Mouse (Mus musculus): Measurements from ENCODE around the gene Trp53tg5. TPM values are rescaled to one million over a fixed set of nuclear protein-coding genes. Genes with fewer than 3 reads are reported as not detected.

Trp53tg5 gene
- total and polyA plus RNA-seq, 2 experiments from 2014 or later = not detected

- TF ChIP-seq EP300 (IDR thresholded peaks at IDR 0.05; ENCODE audit: low read depth) (no peak), CTCF (IDR thresholded peaks at IDR 0.05; ENCODE audit: low read depth) (no peak)
- no peaks in the 10 kb centered on the region for H3K9me3 ChIP-seq (replicated peaks; ENCODE audit: control insufficient read depth, low read length)
- DNase-seq (ENCODE audit: low spot score) (no peak), ATAC-seq (ENCODE audit: insufficient read depth, low read depth) (no peak)
- no peak overlapping the region for H3K27ac ChIP-seq (ENCODE audit: low read depth)
- no peak overlapping the region for H3K4me2 ChIP-seq (ENCODE audit: low read depth, low read length)
- peaks cover 6% of the 10 kb centered on the region; the same call in 1 of the 2 replicates for H3K27me3 ChIP-seq (ENCODE audit: control insufficient read depth, insufficient read depth, low read length)
- H3K4me1 ChIP-seq (ENCODE audit: control insufficient read depth, insufficient read depth) = no peaks in the 10 kb centered on the region
- no peak overlapping the region for H3K9ac ChIP-seq (replicated peaks; ENCODE audit: low read depth, low read length)
- 0 out of 2 replicates have a peak, but pooled peaks cover 6% of the 10 kb centered on the region for H3K36me3 ChIP-seq (replicated peaks; ENCODE audit: control insufficient read depth, insufficient read depth, low read length)
- WGBS = 78% methylated on average over 7 of the region's 7 CpGs
- no peak overlapping the region for H3K4me3 ChIP-seq (ENCODE audit: low read depth, low read length)
Observed at GRCm38 (mm10) chr2:164421306-164421705, 52.2 kb downstream of the Trp53tg5 start.

Other genes starting within 250 kb of the Trp53tg5 start
- not detected in 2 replicates for gene Svs2, start 235.3 kb downstream of the Trp53tg5 start, total RNA-seq (2014; rRNA removed; ENCODE audit: low replicate concordance)
- not detected in 2 replicates for gene Svs2, start 235.3 kb downstream of the Trp53tg5 start, polyA plus RNA-seq (2015; fragmentation: Nextera tagmentation; extraction: Ambion mirVana)
- gene Svs3b, start 217.1 kb downstream of the Trp53tg5 start, total RNA-seq (2014; rRNA removed; ENCODE audit: low replicate concordance) = not detected in 2 replicates
- not detected in 2 replicates for gene Svs3b, start 217.1 kb downstream of the Trp53tg5 start, polyA plus RNA-seq (2015; fragmentation: Nextera tagmentation; extraction: Ambion mirVana)
- not detected in 2 replicates for gene Svs4, start 195.3 kb downstream of the Trp53tg5 start, total RNA-seq (2014; rRNA removed; ENCODE audit: low replicate concordance)
- gene Svs4, start 195.3 kb downstream of the Trp53tg5 start, polyA plus RNA-seq (2015; fragmentation: Nextera tagmentation; extraction: Ambion mirVana) = not detected in 2 replicates
- not detected in 2 replicates for gene Svs3a, start 184.5 kb downstream of the Trp53tg5 start, total RNA-seq (2014; rRNA removed; ENCODE audit: low replicate concordance)
- gene Svs3a, start 184.5 kb downstream of the Trp53tg5 start, polyA plus RNA-seq (2015; fragmentation: Nextera tagmentation; extraction: Ambion mirVana) = not detected in 2 replicates
- not detected in 2 replicates for gene Svs6, start 157.0 kb downstream of the Trp53tg5 start, total RNA-seq (2014; rRNA removed; ENCODE audit: low replicate concordance)
- not detected in 2 replicates for gene Svs6, start 157.0 kb downstream of the Trp53tg5 start, polyA plus RNA-seq (2015; fragmentation: Nextera tagmentation; extraction: Ambion mirVana)
- not detected in 2 replicates for gene Svs5, start 141.0 kb downstream of the Trp53tg5 start, total RNA-seq (2014; rRNA removed; ENCODE audit: low replicate concordance)
- gene Svs5, start 141.0 kb downstream of the Trp53tg5 start, polyA plus RNA-seq (2015; fragmentation: Nextera tagmentation; extraction: Ambion mirVana) = not detected in 2 replicates
- gene Slpi, start 84.6 kb downstream of the Trp53tg5 start, total RNA-seq (2014; rRNA removed; ENCODE audit: low replicate concordance) = not detected in 2 replicates
- gene Slpi, start 84.6 kb downstream of the Trp53tg5 start, polyA plus RNA-seq (2015; fragmentation: Nextera tagmentation; extraction: Ambion mirVana) = 2.0 and 3.7 TPM in 2 replicates
- not detected in 2 replicates for gene Rbpjl, start 70.6 kb downstream of the Trp53tg5 start, total RNA-seq (2014; rRNA removed; ENCODE audit: low replicate concordance)
- gene Rbpjl, start 70.6 kb downstream of the Trp53tg5 start, polyA plus RNA-seq (2015; fragmentation: Nextera tagmentation; extraction: Ambion mirVana) = 0.04 and 0.05 TPM in 2 replicates
- gene Matn4, start 68.6 kb downstream of the Trp53tg5 start, total RNA-seq (2014; rRNA removed; ENCODE audit: low replicate concordance) = 1.7 and 3.3 TPM in 2 replicates
- 1.1 and 1.5 TPM in 2 replicates for gene Matn4, start 68.6 kb downstream of the Trp53tg5 start, polyA plus RNA-seq (2015; fragmentation: Nextera tagmentation; extraction: Ambion mirVana)
- gene Sdc4, start 29.8 kb downstream of the Trp53tg5 start, total RNA-seq (2014; rRNA removed; ENCODE audit: low replicate concordance) = 42.2 and 46.5 TPM in 2 replicates
- 30.4 and 30.7 TPM in 2 replicates for gene Sdc4, start 29.8 kb downstream of the Trp53tg5 start, polyA plus RNA-seq (2015; fragmentation: Nextera tagmentation; extraction: Ambion mirVana)
- 71.8 and 87.9 TPM in 2 replicates for gene Sys1, start 16.8 kb downstream of the Trp53tg5 start, total RNA-seq (2014; rRNA removed; ENCODE audit: low replicate concordance)
- gene Sys1, start 16.8 kb downstream of the Trp53tg5 start, polyA plus RNA-seq (2015; fragmentation: Nextera tagmentation; extraction: Ambion mirVana) = 37.6 and 39.1 TPM in 2 replicates
- 6.7 and 34.3 TPM in 2 replicates for gene Gm20458, start 12.8 kb downstream of the Trp53tg5 start, total RNA-seq (2014; rRNA removed; ENCODE audit: low replicate concordance)
- gene Gm20458, start 12.8 kb downstream of the Trp53tg5 start, polyA plus RNA-seq (2015; fragmentation: Nextera tagmentation; extraction: Ambion mirVana) = 15.4 and 15.5 TPM in 2 replicates
- gene Dbndd2, start 12.4 kb upstream of the Trp53tg5 start, total RNA-seq (2014; rRNA removed; ENCODE audit: low replicate concordance) = 22.3 and 26.6 TPM in 2 replicates
- gene Dbndd2, start 12.4 kb upstream of the Trp53tg5 start, polyA plus RNA-seq (2015; fragmentation: Nextera tagmentation; extraction: Ambion mirVana) = 16.8 and 16.9 TPM in 2 replicates
- gene Pigt, start 23.8 kb upstream of the Trp53tg5 start, total RNA-seq (2014; rRNA removed; ENCODE audit: low replicate concordance) = 45.0 and 51.0 TPM in 2 replicates
- 30.9 and 32.0 TPM in 2 replicates for gene Pigt, start 23.8 kb upstream of the Trp53tg5 start, polyA plus RNA-seq (2015; fragmentation: Nextera tagmentation; extraction: Ambion mirVana)
- gene Wfdc2, start 88.7 kb upstream of the Trp53tg5 start, total RNA-seq (2014; rRNA removed; ENCODE audit: low replicate concordance) = 2.9 and 8.5 TPM in 2 replicates
- 0.74 and 23.0 TPM in 2 replicates for gene Wfdc2, start 88.7 kb upstream of the Trp53tg5 start, polyA plus RNA-seq (2015; fragmentation: Nextera tagmentation; extraction: Ambion mirVana)
- gene Spint3, start 99.7 kb upstream of the Trp53tg5 start, total RNA-seq (2014; rRNA removed; ENCODE audit: low replicate concordance) = not detected in 2 replicates
- not detected in 2 replicates for gene Spint3, start 99.7 kb upstream of the Trp53tg5 start, polyA plus RNA-seq (2015; fragmentation: Nextera tagmentation; extraction: Ambion mirVana)
- not detected in 2 replicates for gene Wfdc6a, start 111.7 kb upstream of the Trp53tg5 start, total RNA-seq (2014; rRNA removed; ENCODE audit: low replicate concordance)
- gene Wfdc6a, start 111.7 kb upstream of the Trp53tg5 start, polyA plus RNA-seq (2015; fragmentation: Nextera tagmentation; extraction: Ambion mirVana) = 0.25 and 0.30 TPM in 2 replicates
- gene Eppin, start 119.9 kb upstream of the Trp53tg5 start, total RNA-seq (2014; rRNA removed; ENCODE audit: low replicate concordance) = not detected in 2 replicates
- gene Eppin, start 119.9 kb upstream of the Trp53tg5 start, polyA plus RNA-seq (2015; fragmentation: Nextera tagmentation; extraction: Ambion mirVana) = not detected in 2 replicates
- not detected in 2 replicates for gene Wfdc6b, start 139.8 kb upstream of the Trp53tg5 start, total RNA-seq (2014; rRNA removed; ENCODE audit: low replicate concordance)
- gene Wfdc6b, start 139.8 kb upstream of the Trp53tg5 start, polyA plus RNA-seq (2015; fragmentation: Nextera tagmentation; extraction: Ambion mirVana) = not detected in 2 replicates
- not detected in 2 replicates for gene Wfdc8, start 139.9 kb upstream of the Trp53tg5 start, total RNA-seq (2014; rRNA removed; ENCODE audit: low replicate concordance)
- not detected in 2 replicates for gene Wfdc8, start 139.9 kb upstream of the Trp53tg5 start, polyA plus RNA-seq (2015; fragmentation: Nextera tagmentation; extraction: Ambion mirVana)
- gene Wfdc16, start 165.1 kb upstream of the Trp53tg5 start, total RNA-seq (2014; rRNA removed; ENCODE audit: low replicate concordance) = not detected in 2 replicates
- gene Wfdc16, start 165.1 kb upstream of the Trp53tg5 start, polyA plus RNA-seq (2015; fragmentation: Nextera tagmentation; extraction: Ambion mirVana) = not detected in 2 replicates
- not detected in 2 replicates for gene Wfdc10, start 182.3 kb upstream of the Trp53tg5 start, total RNA-seq (2014; rRNA removed; ENCODE audit: low replicate concordance)
- gene Wfdc10, start 182.3 kb upstream of the Trp53tg5 start, polyA plus RNA-seq (2015; fragmentation: Nextera tagmentation; extraction: Ambion mirVana) = not detected in 2 replicates
- gene Wfdc9, start 182.9 kb upstream of the Trp53tg5 start, total RNA-seq (2014; rRNA removed; ENCODE audit: low replicate concordance) = not detected in 2 replicates
- not detected in 2 replicates for gene Wfdc9, start 182.9 kb upstream of the Trp53tg5 start, polyA plus RNA-seq (2015; fragmentation: Nextera tagmentation; extraction: Ambion mirVana)
- not detected in 2 replicates for gene Wfdc11, start 200.4 kb upstream of the Trp53tg5 start, total RNA-seq (2014; rRNA removed; ENCODE audit: low replicate concordance)
- not detected in 2 replicates for gene Wfdc11, start 200.4 kb upstream of the Trp53tg5 start, polyA plus RNA-seq (2015; fragmentation: Nextera tagmentation; extraction: Ambion mirVana)
- not detected in 2 replicates for gene Wfdc13, start 211.4 kb upstream of the Trp53tg5 start, total RNA-seq (2014; rRNA removed; ENCODE audit: low replicate concordance)
- not detected in 2 replicates for gene Wfdc13, start 211.4 kb upstream of the Trp53tg5 start, polyA plus RNA-seq (2015; fragmentation: Nextera tagmentation; extraction: Ambion mirVana)
- gene Spint4, start 224.8 kb upstream of the Trp53tg5 start, total RNA-seq (2014; rRNA removed; ENCODE audit: low replicate concordance) = not detected in 2 replicates
- gene Spint4, start 224.8 kb upstream of the Trp53tg5 start, polyA plus RNA-seq (2015; fragmentation: Nextera tagmentation; extraction: Ambion mirVana) = not detected in 2 replicates
- not detected in 2 replicates for gene Spint5, start 241.6 kb upstream of the Trp53tg5 start, total RNA-seq (2014; rRNA removed; ENCODE audit: low replicate concordance)
- not detected in 2 replicates for gene Spint5, start 241.6 kb upstream of the Trp53tg5 start, polyA plus RNA-seq (2015; fragmentation: Nextera tagmentation; extraction: Ambion mirVana)

Data from heart, postnatal 0 days (tissue).